Mouse (Mus musculus) spleen, postnatal 10 days (tissue): ENCODE results near the gene Vps37c.
A peak's percentile ranks its signal among the peaks of the same experiment; 100 is the strongest.

ENCODE experiments used
- DNase-seq, 2 experiments: peaks; one replicate each; pipeline ENCODE4 v3.0.0; 2021 to 2022; ENCODE audit warnings: low spot score in 2 of 2

Vps37c gene

GRCm38 (mm10) chr19:10689470-10690166 lies 1.1 kb downstream of the Vps37c start:
- DNase-seq = peak in 1 of 2 experiments; percentile 13

- peak in 1 of 2 experiments; percentile 12 for DNase-seq
Measured at GRCm38 (mm10) chr19:10690336-10690735, 1.8 kb downstream of the Vps37c start.

DNA sequence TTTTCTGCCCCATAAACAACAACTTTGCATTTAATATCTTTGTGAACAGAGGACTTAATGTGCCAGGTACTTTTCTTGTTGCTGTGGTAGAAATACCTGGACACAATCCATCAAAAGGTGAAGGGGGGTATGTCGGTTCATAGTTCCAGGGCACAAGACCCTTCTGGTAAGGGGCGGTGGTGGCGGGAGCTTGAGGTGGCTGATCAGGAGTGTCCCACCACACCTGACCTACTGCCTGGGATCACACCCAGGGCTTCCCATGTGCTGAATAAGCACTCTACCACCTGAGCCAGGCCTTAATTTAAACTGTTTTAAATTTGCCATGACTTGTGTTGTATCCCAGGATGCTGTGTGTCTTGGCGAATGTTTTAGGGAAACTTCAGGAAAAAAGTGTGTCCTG lies 2.6 kb downstream of the Vps37c start:
- peak in 1 of 2 experiments; percentile 10 for DNase-seq

DNA sequence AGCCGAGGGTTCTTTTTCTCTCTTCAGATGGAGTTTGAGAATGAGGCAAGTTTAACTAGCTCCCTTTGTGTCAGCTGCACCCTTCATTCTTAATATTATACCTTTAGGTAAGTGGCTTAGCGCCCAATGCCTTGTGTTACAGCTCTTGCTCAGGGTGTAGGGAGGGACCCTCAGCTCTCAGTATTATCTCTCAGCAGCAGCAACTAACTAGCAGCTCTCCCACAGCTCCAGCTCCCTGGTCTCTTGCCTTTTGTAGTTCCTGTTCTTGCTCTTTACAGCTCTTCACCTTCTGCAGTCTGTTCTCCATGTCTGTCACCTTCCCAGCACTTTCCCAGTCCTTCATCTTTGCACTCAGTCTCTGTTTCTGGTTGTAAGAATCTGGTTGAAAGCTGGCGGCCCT lies 3.1 kb downstream of the Vps37c start:
- DNase-seq = peak in 1 of 2 experiments; percentile 21

DNA sequence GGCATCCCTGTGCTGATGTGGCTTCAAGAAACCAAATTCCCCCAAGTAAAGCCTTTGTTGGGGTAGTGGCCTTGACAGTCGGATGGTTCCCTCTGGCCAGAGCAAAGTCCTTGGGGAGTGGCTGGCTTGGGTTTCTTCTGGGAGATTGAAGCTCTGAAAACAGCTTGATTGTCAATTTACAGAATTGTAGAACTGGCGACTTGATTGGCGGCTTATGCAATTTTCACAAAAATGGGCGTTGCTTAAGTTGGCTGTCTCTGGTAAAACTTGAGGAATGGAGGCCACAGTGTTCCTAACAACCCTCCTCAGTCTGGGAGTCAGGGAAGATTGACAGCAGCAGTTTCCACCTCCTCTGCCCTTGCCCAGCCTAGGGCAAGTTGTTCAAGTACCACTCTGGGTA lies 3.8 kb downstream of the Vps37c start:
- DNase-seq = peak in 1 of 2 experiments; percentile 9

DNA sequence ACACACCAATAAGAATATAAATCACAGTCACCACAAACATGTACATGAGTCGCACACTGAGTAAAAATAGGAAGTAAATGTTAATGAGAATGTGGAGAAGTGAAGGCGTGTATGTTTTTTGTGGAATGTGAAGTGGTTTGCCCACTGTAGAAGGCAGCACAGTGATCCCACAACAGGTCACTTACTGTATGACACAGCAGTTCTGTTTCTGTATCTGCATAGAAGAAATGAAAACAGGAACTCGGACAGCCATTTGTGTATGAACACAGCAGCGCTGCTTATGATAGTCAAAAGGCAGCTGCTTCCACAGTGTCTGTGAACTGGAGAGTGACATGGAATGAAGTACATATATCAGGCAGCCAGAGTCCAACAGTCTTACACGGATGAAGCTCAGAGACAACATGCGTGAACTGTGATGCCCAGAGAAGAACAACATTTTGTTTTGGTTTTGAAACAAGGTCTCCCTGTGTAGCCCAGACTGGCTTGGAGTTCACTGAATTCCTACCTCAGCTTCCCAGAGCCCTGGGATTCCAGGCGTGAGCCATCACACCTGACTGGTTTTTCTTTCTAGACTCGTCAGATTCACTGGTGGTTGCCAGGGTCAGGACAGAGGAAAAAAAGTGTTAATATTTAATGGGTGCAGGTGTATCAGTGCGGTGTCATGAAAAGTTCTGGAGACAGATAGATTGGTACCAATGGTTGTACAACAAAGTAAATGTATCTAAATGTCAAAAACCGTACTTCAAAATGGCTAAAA lies 5.6 kb downstream of the Vps37c start:
- peak in 1 of 2 experiments; percentile 15 for DNase-seq

- DNase-seq = peak in 1 of 2 experiments; percentile 12
Measured at GRCm38 (mm10) chr19:10695801-10696200, 7.3 kb downstream of the Vps37c start.

GRCm38 (mm10) chr19:10698131-10698991 lies 9.8 kb downstream of the Vps37c start:
- no peak for DNase-seq

DNA sequence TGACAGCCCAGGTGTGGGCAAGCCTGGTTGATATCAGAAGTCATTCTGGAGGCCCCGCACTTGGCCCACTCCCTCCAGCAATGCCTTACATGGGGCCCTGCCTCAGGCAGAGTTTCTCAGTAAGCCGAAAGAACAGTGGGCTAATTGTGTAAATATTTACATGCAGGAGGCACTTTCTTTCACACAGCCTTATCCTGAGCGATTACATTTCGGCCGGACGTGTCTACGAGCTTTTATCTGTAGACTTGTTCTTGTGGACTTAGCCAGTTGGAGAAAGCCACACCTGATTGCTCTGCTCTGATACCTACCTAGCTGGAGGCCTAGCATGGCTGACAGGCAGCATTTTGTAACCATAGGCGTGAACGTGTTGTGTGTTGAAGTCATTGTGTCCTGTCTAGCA lies 11.3 kb downstream of the Vps37c start:
- DNase-seq = no peak

DNA sequence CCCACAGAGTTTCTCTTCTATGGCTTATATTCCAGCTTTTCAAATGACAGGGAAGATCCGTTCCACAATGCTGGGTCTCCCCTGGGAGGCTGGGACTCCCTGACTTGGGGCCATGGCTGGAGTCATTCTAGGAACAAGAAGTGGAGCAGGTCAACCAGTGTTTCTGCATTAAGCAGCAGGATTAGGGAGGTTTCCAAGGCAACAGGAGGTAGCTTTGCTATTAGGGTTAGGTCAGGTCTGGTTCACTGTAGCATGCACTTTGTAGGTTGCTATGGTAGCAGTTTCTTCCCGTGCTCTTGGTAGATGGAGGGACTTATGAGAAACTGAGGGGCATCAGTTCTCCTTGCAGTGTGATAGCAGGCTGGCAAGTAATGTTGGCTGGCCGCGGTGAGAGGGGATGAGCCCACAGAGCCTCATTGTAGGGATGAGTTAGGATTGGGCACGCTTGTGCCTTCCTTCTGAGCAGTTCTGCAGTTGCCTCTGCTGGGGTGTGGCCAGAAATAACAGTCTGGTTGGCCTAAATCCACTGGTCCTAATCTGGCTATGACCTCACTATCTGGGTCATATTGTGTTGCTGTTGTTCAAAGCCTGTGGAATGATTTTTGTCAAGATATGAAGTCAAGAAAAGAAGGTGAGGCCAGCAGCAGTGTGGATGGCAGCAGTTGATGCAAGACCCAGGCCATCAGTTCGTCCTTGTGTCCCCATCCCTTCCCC lies 12.6 kb downstream of the Vps37c start:
- no peak for DNase-seq

GRCm38 (mm10) chr19:10702125-10702524 lies 13.6 kb downstream of the Vps37c start:
- DNase-seq = no peak

GRCm38 (mm10) chr19:10703470-10703869 lies 14.9 kb downstream of the Vps37c start:
- DNase-seq = no peak

GRCm38 (mm10) chr19:10707087-10707875 lies 18.7 kb downstream of the Vps37c start:
- no peak for DNase-seq

- no peak for DNase-seq
Measured at GRCm38 (mm10) chr19:10707881-10708280, 19.3 kb downstream of the Vps37c start.

GRCm38 (mm10) chr19:10708900-10709299 lies 20.4 kb downstream of the Vps37c start:
- no peak for DNase-seq

GRCm38 (mm10) chr19:10709360-10710087 lies 21.0 kb downstream of the Vps37c start:
- DNase-seq = peak; percentile 92 to 94

DNA sequence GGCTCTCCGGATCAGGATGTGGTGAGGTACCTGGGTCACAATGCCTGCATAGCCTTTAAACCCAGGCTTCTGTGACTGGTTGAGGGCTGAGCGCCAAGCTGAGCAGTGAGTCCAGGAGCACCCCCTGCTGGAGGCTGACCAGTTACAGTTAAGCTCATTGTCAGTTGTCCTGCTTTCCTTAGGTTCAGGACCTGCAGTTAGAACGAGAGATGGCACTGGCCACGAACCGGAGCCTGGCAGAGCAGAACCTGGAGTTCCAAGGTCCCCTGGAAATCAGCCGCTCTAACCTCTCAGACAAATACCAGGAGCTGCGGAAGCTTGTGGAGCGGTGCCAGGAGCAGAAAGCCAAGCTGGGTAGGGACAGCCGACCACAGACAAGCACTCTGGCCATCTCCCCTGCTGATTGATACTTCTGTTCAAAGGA lies 21.6 kb downstream of the Vps37c start:
- DNase-seq = peak in 1 of 2 experiments; percentile 77

GRCm38 (mm10) chr19:10710751-10711150 lies 22.2 kb downstream of the Vps37c start:
- DNase-seq = no peak

DNA sequence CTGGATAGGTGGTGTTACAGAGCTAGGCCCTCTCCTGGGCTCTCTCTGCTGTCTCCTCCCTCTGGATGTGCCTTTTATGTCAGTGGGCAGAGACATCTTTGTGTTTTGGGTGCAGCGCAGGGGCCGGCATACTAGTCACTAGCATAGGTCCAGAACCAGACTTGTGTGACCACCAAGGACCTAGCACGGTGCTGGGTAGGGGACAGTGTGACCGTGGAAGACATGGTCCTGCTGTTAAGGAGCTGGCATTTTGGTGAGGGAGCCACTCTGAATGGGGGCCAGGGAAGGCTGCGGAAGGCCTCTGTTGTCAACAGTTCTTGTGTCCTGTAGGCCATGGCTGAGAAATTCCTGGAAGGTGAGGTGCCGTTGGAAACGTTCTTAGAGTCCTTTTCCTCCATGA lies 23.7 kb downstream of the Vps37c start:
- no peak for DNase-seq

- DNase-seq = peak in 1 of 2 experiments; percentile 14
Measured at GRCm38 (mm10) chr19:10712646-10713045, 24.1 kb downstream of the Vps37c start.
